Mouse (Mus musculus): ENCODE results near the gene Ndufa12. TPM values are rescaled to one million over a fixed set of nuclear protein-coding genes. Genes with fewer than 3 reads are reported as not detected.

Ndufa12 gene
- total RNA-seq, 2 experiments from 2014 or later: 255 to 259 TPM

GRCm38 (mm10) chr10:94225026-94225750 is 26.7 kb downstream of the Ndufa12 start:
- DNase-seq (ENCODE audit: low spot score in 2 of 2): no peak

DNA sequence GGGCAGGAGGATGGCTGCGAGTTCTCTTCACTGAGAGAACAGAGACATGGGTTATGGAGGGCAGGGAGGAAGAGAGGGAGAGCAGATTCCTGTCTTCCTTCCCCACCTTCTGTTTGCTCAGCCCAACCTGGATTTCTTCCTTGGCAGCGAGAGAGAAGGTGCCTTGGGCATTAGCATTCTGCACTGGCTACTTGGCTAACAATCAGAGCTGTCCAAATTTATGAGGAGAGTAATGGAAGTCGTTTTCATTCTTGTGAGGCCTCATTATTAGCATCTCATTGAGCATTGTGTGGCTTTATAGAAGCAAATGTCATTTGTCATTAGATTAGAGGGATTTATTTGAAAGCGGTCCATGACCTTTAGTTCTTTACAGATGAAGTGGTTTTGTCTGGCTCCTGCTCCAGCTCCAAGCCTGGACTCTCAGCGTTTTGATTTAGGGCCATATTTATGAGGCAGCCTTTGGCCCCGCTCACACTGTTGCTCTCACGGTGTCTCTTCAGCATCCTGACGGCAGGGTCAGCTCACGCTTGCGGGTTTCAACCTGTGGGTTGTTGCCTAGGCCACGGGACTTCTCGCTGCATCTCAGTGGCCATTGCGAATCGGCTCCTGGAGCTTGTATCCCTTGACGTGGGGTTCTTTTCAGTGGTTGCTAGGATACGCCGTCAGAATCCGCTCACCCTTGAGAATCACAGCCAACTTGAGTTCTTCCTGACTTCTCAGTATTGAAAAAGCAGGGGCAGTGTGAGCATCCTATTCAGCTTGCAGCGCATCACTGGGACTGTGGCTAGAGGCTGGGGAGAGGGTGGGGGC is 31.9 kb downstream of the Ndufa12 start:
- peak; percentile 26 to 51 for DNase-seq (ENCODE audit: low spot score in 2 of 2)

DNA sequence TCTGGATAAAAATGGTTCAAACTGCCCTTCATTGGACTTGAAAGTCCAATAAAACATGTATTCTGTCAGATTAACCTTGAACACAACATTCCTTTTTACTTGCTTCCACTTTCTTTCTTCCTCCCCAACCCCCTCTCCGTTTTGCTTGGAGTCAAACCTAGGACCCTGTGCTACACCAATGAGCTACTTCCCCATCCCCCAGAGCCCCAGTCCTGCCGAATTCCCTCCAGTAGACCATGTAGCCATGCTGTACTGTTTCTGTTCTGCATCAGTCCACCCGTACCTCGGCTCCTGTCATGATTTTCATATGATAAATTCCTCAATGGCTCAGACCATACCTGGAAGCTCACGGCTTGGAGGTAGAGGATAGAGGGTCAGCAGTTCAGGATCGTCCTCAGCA is 32.5 kb downstream of the Ndufa12 start:
- DNase-seq (ENCODE audit: low spot score in 2 of 2): no peak

DNA sequence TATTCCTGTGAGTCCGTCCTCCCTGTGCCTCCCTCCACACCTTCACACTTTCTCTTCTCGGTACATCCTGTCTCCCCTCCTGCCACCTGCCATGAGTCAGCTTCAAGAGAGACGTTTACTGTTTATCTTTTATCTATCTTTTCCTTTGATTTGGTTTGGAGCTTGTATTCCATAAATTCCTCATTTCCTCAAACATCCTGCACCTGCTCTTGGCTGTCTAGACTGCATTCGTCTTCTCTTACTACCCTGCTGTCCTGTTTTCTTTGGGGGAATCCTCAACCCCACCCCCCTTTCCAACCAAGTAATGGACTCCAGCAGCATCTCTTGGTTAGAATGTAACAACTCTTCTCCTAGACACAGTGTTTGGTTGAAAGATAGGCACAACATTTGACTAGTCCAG is 36.7 kb downstream of the Ndufa12 start:
- no peak for DNase-seq (ENCODE audit: low spot score in 2 of 2)

GRCm38 (mm10) chr10:94241346-94241745 is 42.8 kb downstream of the Ndufa12 start:
- DNase-seq (ENCODE audit: low spot score in 2 of 2): no peak

GRCm38 (mm10) chr10:94247748-94248349 is 49.3 kb downstream of the Ndufa12 start:
- DNase-seq (ENCODE audit: low spot score in 2 of 2): no peak

- DNase-seq (ENCODE audit: low spot score in 2 of 2): no peak
Observed at GRCm38 (mm10) chr10:94249575-94250456, 51.3 kb downstream of the Ndufa12 start.

- DNase-seq (ENCODE audit: low spot score in 2 of 2): no peak
Observed at GRCm38 (mm10) chr10:94253260-94253807, 54.8 kb downstream of the Ndufa12 start.

DNA sequence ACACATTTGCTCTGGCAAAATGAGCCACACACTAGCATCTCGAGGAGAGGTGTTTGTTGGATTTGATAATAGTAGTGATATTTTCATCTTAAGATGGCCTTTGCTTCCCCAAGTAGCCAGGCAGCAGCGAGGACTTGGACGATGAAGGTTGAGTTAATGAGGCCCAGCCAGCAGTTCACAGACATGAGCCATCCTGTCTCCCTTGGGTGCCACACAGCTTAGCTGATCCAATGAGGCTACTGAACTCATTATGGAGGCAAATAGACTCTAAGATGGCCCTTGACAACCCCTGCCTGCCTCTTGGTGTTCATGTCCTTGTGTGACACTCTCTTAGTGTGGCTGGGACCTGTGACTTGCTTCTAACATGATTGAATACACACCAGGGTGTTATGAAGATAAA is 56.2 kb downstream of the Ndufa12 start:
- no peak for DNase-seq (ENCODE audit: low spot score in 2 of 2)

- DNase-seq (ENCODE audit: low spot score in 2 of 2): no peak
Observed at GRCm38 (mm10) chr10:94255744-94256143, 57.2 kb downstream of the Ndufa12 start.

GRCm38 (mm10) chr10:94256518-94256917 is 58.0 kb downstream of the Ndufa12 start:
- no peak for DNase-seq (ENCODE audit: low spot score in 2 of 2)

- no peak for DNase-seq (ENCODE audit: low spot score in 2 of 2)
Observed at GRCm38 (mm10) chr10:94260544-94260943, 62.0 kb downstream of the Ndufa12 start.

GRCm38 (mm10) chr10:94262646-94263045 is 64.1 kb downstream of the Ndufa12 start:
- no peak for DNase-seq (ENCODE audit: low spot score in 2 of 2)

DNA sequence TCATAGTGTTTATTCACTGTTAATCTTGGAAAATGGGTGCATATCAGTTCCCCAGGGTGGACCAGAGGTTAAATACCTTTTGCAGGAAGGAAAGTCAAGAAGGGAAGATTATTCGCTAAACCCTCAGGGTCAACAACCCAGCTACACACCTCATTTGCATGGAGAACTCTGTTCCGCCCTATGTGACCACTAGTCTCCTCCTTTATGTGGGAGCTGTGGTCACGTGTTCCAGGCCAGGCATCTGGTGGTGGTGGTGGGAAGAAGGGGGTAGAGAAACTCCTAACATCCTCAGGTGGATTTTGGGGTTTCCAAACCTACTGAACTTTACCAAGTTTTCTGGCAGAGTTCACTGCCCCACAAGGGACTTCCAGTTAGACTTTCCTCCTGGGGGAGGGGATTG is 64.7 kb downstream of the Ndufa12 start:
- no peak for DNase-seq (ENCODE audit: low spot score in 2 of 2)

DNA sequence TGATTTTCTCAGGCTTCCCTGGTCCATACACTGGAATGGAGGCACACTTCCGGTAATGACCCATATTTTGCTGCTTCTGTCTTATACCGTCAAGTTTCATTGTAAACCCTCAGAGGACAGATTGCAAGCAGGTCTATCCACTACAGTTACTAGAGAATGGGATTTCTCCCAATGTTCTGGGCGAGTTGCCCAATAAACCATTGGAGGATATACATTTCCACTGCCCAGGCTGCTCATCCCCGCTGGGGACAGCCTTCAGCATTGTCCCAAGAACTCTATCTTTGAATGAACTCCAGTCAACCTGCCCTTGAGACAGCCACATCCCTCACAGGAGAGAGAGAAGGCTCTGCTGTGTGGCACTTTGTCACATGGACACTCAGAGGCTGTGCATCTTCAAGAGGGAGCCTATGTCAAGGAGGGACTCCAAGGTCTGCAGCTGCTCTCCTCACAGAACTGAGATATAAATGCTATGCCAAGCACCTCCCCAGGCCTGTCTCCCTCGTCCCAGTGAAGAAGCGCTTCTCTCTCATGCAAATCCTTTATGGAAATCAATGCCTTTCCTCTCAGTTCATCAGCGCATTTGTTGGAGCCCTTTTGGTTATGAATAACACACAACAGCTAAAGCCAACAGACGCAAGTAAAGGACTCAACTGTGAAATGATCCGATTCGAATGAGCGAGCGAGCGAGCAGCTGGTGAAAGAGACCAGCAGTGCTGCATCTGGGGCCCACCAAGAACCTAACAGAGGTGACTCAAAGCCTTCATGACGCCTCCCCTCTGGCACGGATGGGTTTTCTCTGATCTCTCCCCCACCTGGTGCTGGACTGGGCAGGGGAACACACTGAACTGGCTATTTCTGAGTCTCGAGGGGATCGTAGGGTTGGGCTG is 67.4 kb downstream of the Ndufa12 start:
- DNase-seq (ENCODE audit: low spot score in 2 of 2): no peak

Other genes with a start within 250 kb of the Ndufa12 start
- 10 to 100 TPM; 77.1 to 77.9 TPM for gene Vezt, start 162.9 kb upstream of the Ndufa12 start, total RNA-seq (2021)
- 10 to 100 TPM in 1 of 2 experiments, 1 to 10 TPM in 1; 9.7 to 10.7 TPM for gene Fgd6, start 162.7 kb upstream of the Ndufa12 start, total RNA-seq (2021)
- gene Nr2c1, start 50.7 kb upstream of the Ndufa12 start, total RNA-seq (2021): 1 to 10 TPM; 7.7 to 9.0 TPM
- gene Gm4792, start 100.0 kb downstream of the Ndufa12 start, total RNA-seq (2021): not detected
- gene Tmcc3, start 113.2 kb downstream of the Ndufa12 start, total RNA-seq (2021): 10 to 100 TPM; 40.5 to 41.4 TPM